ENCODE assay signal across 10 mouse cellular contexts in genomic region chr5:88519232-88519631, GRCm38 (mm10). TPM values are rescaled to one million over a fixed set of nuclear protein-coding genes. Genes with fewer than 3 reads are reported as not detected.
DNase-seq lines count a peak whose midpoint lies in the region; ATAC-seq and TF ChIP-seq lines count a peak whose summit lies in the region.
"Had no signal": no experiment of that assay in that cellular context is flagged by ENCODE, and none has a peak within 500 bp of the region (broad histone marks: within the 10 kb centered on the region; RNA-seq: fewer than 3 reads in every experiment).

No protein-coding gene starts in this region.

- no peak overlapping the region for H3K4me3 ChIP-seq in gastrocnemius, adult 2 months
- H3K4me3 ChIP-seq in midbrain, embryonic 11.5 days (ENCODE audit: low read depth, low read length) = no peak overlapping the region
- H3K4me3 ChIP-seq in midbrain, embryonic 10.5 days = no peak overlapping the region
- H3K4me3 ChIP-seq in midbrain, embryonic 15.5 days = no peak overlapping the region
- H3K4me3 ChIP-seq in intestine, embryonic 15.5 days (replicated peaks) = no peak overlapping the region

- H3K27me3 ChIP-seq in midbrain, embryonic 11.5 days (ENCODE audit: control insufficient read depth, insufficient read depth, low read length) = no peaks in the 10 kb centered on the region
- no peaks in the 10 kb centered on the region for H3K27me3 ChIP-seq in midbrain, embryonic 10.5 days (ENCODE audit: low read depth, poor library complexity, severe bottlenecking)
- no peaks in the 10 kb centered on the region for H3K27me3 ChIP-seq in midbrain, embryonic 15.5 days (replicated peaks)
- H3K27me3 ChIP-seq in intestine, embryonic 15.5 days (replicated peaks) = no peaks in the 10 kb centered on the region

- H3K36me3 ChIP-seq in midbrain, embryonic 11.5 days (ENCODE audit: control insufficient read depth, insufficient read depth, low read length) = no peaks in the 10 kb centered on the region
- H3K36me3 ChIP-seq in midbrain, embryonic 10.5 days = no peaks in the 10 kb centered on the region
- H3K36me3 ChIP-seq in midbrain, embryonic 15.5 days (replicated peaks) = no peaks in the 10 kb centered on the region
- H3K36me3 ChIP-seq in intestine, embryonic 15.5 days = no peaks in the 10 kb centered on the region

- no peak for DNase-seq in gastrocnemius, adult 2 months
- no peak for DNase-seq in gastrocnemius, postnatal 14 days
- peak; percentile 91 for DNase-seq in midbrain, embryonic 11.5 days (ENCODE audit: low spot score, missing footprints)
- DNase-seq in midbrain, embryonic 10.5 days (ENCODE audit: low spot score) = no peak
- peak; percentile 25 for DNase-seq in T-cell, adult 2 months (ENCODE audit: low spot score)
- peak; percentile 17 for DNase-seq in fibroblast of lung, adult 2 months (ENCODE audit: low read depth)

- 12% methylated on average over 2 of the region's 2 CpGs for WGBS in midbrain, embryonic 11.5 days
- 21% methylated on average over 2 of the region's 2 CpGs for WGBS in midbrain, embryonic 10.5 days
- 6% methylated on average over 2 of the region's 2 CpGs for WGBS in midbrain, embryonic 15.5 days
- 9% methylated on average over 2 of the region's 2 CpGs for whole genome bisulfite sequencing in intestine, embryonic 15.5 days

- no peak overlapping the region for H3K27ac ChIP-seq in gastrocnemius, adult 2 months
- no peak overlapping the region for H3K27ac ChIP-seq in midbrain, embryonic 11.5 days (ENCODE audit: low read depth, low read length)
- no peak overlapping the region for H3K27ac ChIP-seq in midbrain, embryonic 10.5 days (replicated peaks)
- no peak overlapping the region for H3K27ac ChIP-seq in midbrain, embryonic 15.5 days
- H3K27ac ChIP-seq in intestine, embryonic 15.5 days = no peak overlapping the region

- H3K9me3 ChIP-seq in midbrain, embryonic 11.5 days (ENCODE audit: control insufficient read depth, low read length) = no peaks in the 10 kb centered on the region
- H3K9me3 ChIP-seq in midbrain, embryonic 10.5 days (replicated peaks) = no peaks in the 10 kb centered on the region
- no peaks in the 10 kb centered on the region for H3K9me3 ChIP-seq in midbrain, embryonic 15.5 days
- H3K9me3 ChIP-seq in intestine, embryonic 15.5 days = no peaks in the 10 kb centered on the region

- intact Hi-C loops in gastrocnemius, adult 2 months (cut with DNase I) = no loop called here
- intact Hi-C loops in gastrocnemius, postnatal 14 days (cut with DNase I; ENCODE audit: low total_unique reads) = no loop called here

- no peak overlapping the region for H3K9ac ChIP-seq in midbrain, embryonic 11.5 days (ENCODE audit: low read length)
- no peak overlapping the region for H3K9ac ChIP-seq in midbrain, embryonic 15.5 days
- no peak overlapping the region for H3K9ac ChIP-seq in intestine, embryonic 15.5 days

- H3K4me1 ChIP-seq in midbrain, embryonic 11.5 days (ENCODE audit: control insufficient read depth, insufficient read depth, low read length) = no peaks in the 10 kb centered on the region
- H3K4me1 ChIP-seq in midbrain, embryonic 10.5 days = no peaks in the 10 kb centered on the region
- H3K4me1 ChIP-seq in midbrain, embryonic 15.5 days = no peaks in the 10 kb centered on the region
- no peaks in the 10 kb centered on the region for H3K4me1 ChIP-seq in intestine, embryonic 15.5 days (replicated peaks)

- ATAC-seq in midbrain, embryonic 11.5 days (ENCODE audit: low FRiP score) = peak; percentile 59
- peak; percentile 75; the same call in 1 of the 2 replicates for ATAC-seq in midbrain, embryonic 15.5 days (replicated peaks)
- ATAC-seq in intestine, embryonic 15.5 days = no peak

- peak; percentile 74 for TF ChIP-seq CTCF in gastrocnemius, adult 2 months (IDR thresholded peaks at IDR 0.05)

- no peak overlapping the region for H3K4me2 ChIP-seq in midbrain, embryonic 11.5 days
- H3K4me2 ChIP-seq in midbrain, embryonic 15.5 days = no peak overlapping the region
- H3K4me2 ChIP-seq in intestine, embryonic 15.5 days (replicated peaks) = no peak overlapping the region

RNA-seq across cellular contexts. Expression of gene Jchain, which starts 8.5 kb away (rescaled TPM):
- under 1 TPM in 1 of 2 experiments, not detected in 1; 0.22 TPM for total RNA-seq in gastrocnemius, adult 2 months (2021)
- total RNA-seq in gastrocnemius, postnatal 14 days (2021) = under 1 TPM; 0.24 to 0.43 TPM
- polyA plus RNA-seq in midbrain, embryonic 11.5 days (2014; fragmentation: Nextera tagmentation; extraction: Ambion mirVana) = 0.34 TPM in 1 of 2 replicates, not detected in the other
- 0.11 and 0.37 TPM in 2 replicates for polyA plus RNA-seq in midbrain, embryonic 10.5 days (2016; fragmentation: Nextera tagmentation; extraction: Ambion mirVana)
- 0.11 and 0.31 TPM in 2 replicates for polyA plus RNA-seq in midbrain, embryonic 15.5 days (2015; fragmentation: Nextera tagmentation; extraction: Ambion mirVana)
- polyA plus RNA-seq in intestine, embryonic 15.5 days (2015; fragmentation: Nextera tagmentation; extraction: Ambion mirVana) = 0.20 TPM in 1 of 2 replicates, not detected in the other

RNA-seq across cellular contexts. Expression of gene Enam, which starts 31.5 kb away (rescaled TPM):
- not detected for total RNA-seq in gastrocnemius, adult 2 months (2021)
- not detected for total RNA-seq in gastrocnemius, postnatal 14 days (2021)
- not detected in 2 replicates for polyA plus RNA-seq in midbrain, embryonic 11.5 days (2014; fragmentation: Nextera tagmentation; extraction: Ambion mirVana)
- not detected in 2 replicates for polyA plus RNA-seq in midbrain, embryonic 10.5 days (2016; fragmentation: Nextera tagmentation; extraction: Ambion mirVana)
- not detected in 2 replicates for polyA plus RNA-seq in midbrain, embryonic 15.5 days (2015; fragmentation: Nextera tagmentation; extraction: Ambion mirVana)
- polyA plus RNA-seq in intestine, embryonic 15.5 days (2015; fragmentation: Nextera tagmentation; extraction: Ambion mirVana) = not detected in 2 replicates
- total RNA-seq: adrenal gland, postnatal 36 days; layer of hippocampus, postnatal 14 days had no signal

RNA-seq across cellular contexts. Expression of gene Utp3, which starts 35.0 kb away (rescaled TPM):
- total RNA-seq in gastrocnemius, adult 2 months (2021) = 10 to 100 TPM; 23.6 to 25.7 TPM
- 10 to 100 TPM; 22.5 to 23.4 TPM for total RNA-seq in gastrocnemius, postnatal 14 days (2021)
- polyA plus RNA-seq in midbrain, embryonic 11.5 days (2014; fragmentation: Nextera tagmentation; extraction: Ambion mirVana) = 68.4 and 73.0 TPM in 2 replicates
- 72.4 and 78.3 TPM in 2 replicates for polyA plus RNA-seq in midbrain, embryonic 10.5 days (2016; fragmentation: Nextera tagmentation; extraction: Ambion mirVana)
- polyA plus RNA-seq in midbrain, embryonic 15.5 days (2015; fragmentation: Nextera tagmentation; extraction: Ambion mirVana) = 45.1 and 46.9 TPM in 2 replicates
- polyA plus RNA-seq in intestine, embryonic 15.5 days (2015; fragmentation: Nextera tagmentation; extraction: Ambion mirVana) = 59.4 and 61.2 TPM in 2 replicates

RNA-seq across cellular contexts. Expression of gene Rufy3, which starts 45.6 kb away (rescaled TPM):
- total RNA-seq in gastrocnemius, adult 2 months (2021) = 1 to 10 TPM; 6.3 to 7.4 TPM
- total RNA-seq in gastrocnemius, postnatal 14 days (2021) = 1 to 10 TPM; 7.0 to 8.4 TPM
- 121 and 149 TPM in 2 replicates for polyA plus RNA-seq in midbrain, embryonic 11.5 days (2014; fragmentation: Nextera tagmentation; extraction: Ambion mirVana)
- 46.8 and 90.3 TPM in 2 replicates for polyA plus RNA-seq in midbrain, embryonic 10.5 days (2016; fragmentation: Nextera tagmentation; extraction: Ambion mirVana)
- 309 and 321 TPM in 2 replicates for polyA plus RNA-seq in midbrain, embryonic 15.5 days (2015; fragmentation: Nextera tagmentation; extraction: Ambion mirVana)
- polyA plus RNA-seq in intestine, embryonic 15.5 days (2015; fragmentation: Nextera tagmentation; extraction: Ambion mirVana) = 17.4 and 20.9 TPM in 2 replicates

Comparison
In these comparisons a context has a peak if more than half of its experiments do, and no peak if none do; other contexts are left out.
1. DNase-seq: peak in midbrain, embryonic 11.5 days (single experiment), T-cell, adult 2 months (single experiment) and fibroblast of lung, adult 2 months (single experiment); none in gastrocnemius, adult 2 months (single experiment), gastrocnemius, postnatal 14 days (single experiment) and midbrain, embryonic 10.5 days (single experiment).